ENCODE assay signal across 10 mouse cellular contexts in the genomic region with DNA sequence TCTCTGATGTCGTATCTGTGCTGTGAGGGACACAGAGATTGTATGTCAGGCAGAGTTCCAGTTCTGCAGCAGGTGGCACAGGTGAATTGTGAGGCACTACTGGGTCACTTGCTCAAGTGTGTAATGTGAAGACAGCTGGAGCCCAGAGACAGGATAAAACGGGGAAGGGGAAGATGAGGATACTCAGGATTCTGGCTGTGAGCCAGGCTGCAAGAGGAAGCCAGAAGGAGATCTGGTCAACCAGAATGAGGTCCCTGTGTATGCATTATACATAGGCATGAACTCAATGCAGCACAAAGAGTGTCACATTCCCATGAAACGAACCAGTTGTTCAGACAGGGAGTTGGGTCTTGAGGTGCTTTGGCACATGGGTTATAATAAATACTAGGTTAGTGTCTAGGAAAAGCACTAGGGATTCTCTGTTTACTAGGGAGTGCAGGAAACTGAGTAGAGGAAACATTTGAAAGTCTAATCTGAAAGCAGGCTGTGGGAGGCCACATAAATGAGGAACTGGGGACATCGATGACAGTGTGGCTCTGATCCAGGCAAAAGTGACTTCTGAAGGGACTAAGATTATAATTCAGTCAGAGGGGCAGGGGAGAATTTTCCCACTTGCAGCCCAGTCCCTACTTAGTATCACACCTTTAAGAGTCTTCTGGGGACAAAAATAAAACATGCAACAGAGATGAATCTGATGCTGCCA.
DNase-seq lines count a peak whose midpoint lies in the region; ATAC-seq lines count a peak whose summit lies in the region.
"Had no signal": no experiment of that assay in that cellular context is flagged by ENCODE, and none has a peak within 500 bp of the region (broad histone marks: within the 10 kb centered on the region; RNA-seq: fewer than 3 reads in every experiment).

No protein-coding gene starts in this region.

- intact Hi-C loops in heart, postnatal 25 days (cut with DNase I) = no loop called here

- H3K9ac ChIP-seq in kidney, embryonic 15.5 days = no peak overlapping the region
- H3K9ac ChIP-seq in neural tube, embryonic 15.5 days (replicated peaks) = no peak overlapping the region
- H3K9ac ChIP-seq in liver, embryonic 11.5 days (ENCODE audit: low read depth, low read length) = no peak overlapping the region
- H3K9ac ChIP-seq: lung, embryonic 15.5 days had no signal

- ATAC-seq in kidney, embryonic 15.5 days (replicated peaks; ENCODE audit: low FRiP score) = 0 out of 2 replicates have a peak, but pooled peaks have one; percentile 1
- ATAC-seq in neural tube, embryonic 15.5 days (ENCODE audit: low FRiP score) = no peak
- ATAC-seq in liver, embryonic 11.5 days (replicated peaks; ENCODE audit: low FRiP score) = no peak

- WGBS in kidney, embryonic 15.5 days = 32% methylated on average over 4 of the region's 4 CpGs
- 40% methylated on average over 4 of the region's 4 CpGs for WGBS in neural tube, embryonic 15.5 days
- WGBS in liver, embryonic 11.5 days = 51% methylated on average over 4 of the region's 4 CpGs

- no peak overlapping the region for H3K4me2 ChIP-seq in kidney, embryonic 15.5 days
- no peak overlapping the region for H3K4me2 ChIP-seq in neural tube, embryonic 15.5 days
- H3K4me2 ChIP-seq in liver, embryonic 11.5 days = no peak overlapping the region
- H3K4me2 ChIP-seq: lung, embryonic 15.5 days had no signal

- no peaks in the 10 kb centered on the region for H3K9me3 ChIP-seq in kidney, embryonic 15.5 days (replicated peaks)
- H3K9me3 ChIP-seq in neural tube, embryonic 15.5 days (replicated peaks) = no peaks in the 10 kb centered on the region
- H3K9me3 ChIP-seq in liver, embryonic 11.5 days (ENCODE audit: control insufficient read depth, low read length) = no peaks in the 10 kb centered on the region
- H3K9me3 ChIP-seq: lung, embryonic 15.5 days had no signal

- no peaks in the 10 kb centered on the region for H3K36me3 ChIP-seq in kidney, embryonic 15.5 days
- H3K36me3 ChIP-seq in neural tube, embryonic 15.5 days = no peaks in the 10 kb centered on the region
- H3K36me3 ChIP-seq in liver, embryonic 11.5 days (ENCODE audit: control insufficient read depth, insufficient read depth, low read length) = no peaks in the 10 kb centered on the region
- H3K36me3 ChIP-seq: lung, embryonic 15.5 days had no signal

- DNase-seq in heart, adult 11 months = peak; percentile 88
- DNase-seq in heart, postnatal 25 days (ENCODE audit: low spot score) = no peak
- DNase-seq in right cerebral cortex, postnatal 4 days = peak; percentile 29
- no peak for DNase-seq in right cerebral cortex, postnatal 36 days (ENCODE audit: low spot score in 2 of 2)
- DNase-seq in urinary bladder, adult 2 months (ENCODE audit: low spot score) = no peak
- no peak for DNase-seq in liver, embryonic 11.5 days (ENCODE audit: low spot score)
- DNase-seq: gastrocnemius, postnatal 25 days had no signal

- no peak overlapping the region for H3K4me3 ChIP-seq in kidney, embryonic 15.5 days (replicated peaks)
- no peak overlapping the region for H3K4me3 ChIP-seq in neural tube, embryonic 15.5 days (replicated peaks)
- no peak overlapping the region for H3K4me3 ChIP-seq in liver, embryonic 11.5 days (ENCODE audit: low read depth, low read length)
- H3K4me3 ChIP-seq: lung, embryonic 15.5 days had no signal

- H3K27me3 ChIP-seq in kidney, embryonic 15.5 days = no peaks in the 10 kb centered on the region
- no peaks in the 10 kb centered on the region for H3K27me3 ChIP-seq in neural tube, embryonic 15.5 days (replicated peaks)
- no peaks in the 10 kb centered on the region for H3K27me3 ChIP-seq in liver, embryonic 11.5 days (replicated peaks; ENCODE audit: control insufficient read depth, insufficient read depth, low read length)
- H3K27me3 ChIP-seq: lung, embryonic 15.5 days had no signal

- H3K27ac ChIP-seq in kidney, embryonic 15.5 days = peak overlapping the region; percentile 72
- H3K27ac ChIP-seq in neural tube, embryonic 15.5 days (replicated peaks) = peak overlapping the region; percentile 48; the same call in 1 of the 2 replicates
- H3K27ac ChIP-seq in liver, embryonic 11.5 days (ENCODE audit: low read depth, low read length) = no peak overlapping the region
- H3K27ac ChIP-seq: lung, embryonic 15.5 days had no signal

- H3K4me1 ChIP-seq in kidney, embryonic 15.5 days = peaks cover 20% of the 10 kb centered on the region
- H3K4me1 ChIP-seq in neural tube, embryonic 15.5 days = peaks cover 25% of the 10 kb centered on the region
- H3K4me1 ChIP-seq in liver, embryonic 11.5 days (replicated peaks; ENCODE audit: control insufficient read depth, insufficient read depth, low read length) = no peaks in the 10 kb centered on the region

Comparison
In these comparisons a context has a peak if more than half of its experiments do, and no peak if none do; other contexts are left out.
1. DNase-seq: peak in heart, adult 11 months (single experiment) and right cerebral cortex, postnatal 4 days (single experiment); none in heart, postnatal 25 days (single experiment), right cerebral cortex, postnatal 36 days (0 of 2), urinary bladder, adult 2 months (single experiment) and liver, embryonic 11.5 days (single experiment).